Mouse (Mus musculus) CD8-positive naive resting alpha-beta T cell, adult 2 months (primary cell): ENCODE data around the gene Krtap4-8.
"Not testable (repeated sequence)": the region's sequence is repeated elsewhere in the genome, so short reads cannot be mapped to it uniquely, and the experiment has no call there.

Experiments used
- DNase-seq, 2 experiments: peaks; one replicate each; pipeline ENCODE4 v3.0.0; 2022; ENCODE audit warnings: low read depth in 2 of 2, low spot score in 2 of 2

Gene Krtap4-8

GRCm38 (mm10) chr11:99780604-99781003, at the start of gene Krtap4-8:
Gene Krtap4-8, minus strand, starts transcription at chr11:99780704.
- DNase-seq = no peak

- DNase-seq = not testable (repeated sequence)
Observed at GRCm38 (mm10) chr11:99815566-99815965, 35.1 kb upstream of the Krtap4-8 start, which contains the start of gene Gm11564. Gene Gm11564, minus strand, starts transcription at chr11:99815666.

GRCm38 (mm10) chr11:99809792-99810191, 29.3 kb upstream of the Krtap4-8 start, which contains the start of gene Krtap4-13:
Gene Krtap4-13, minus strand, starts transcription at chr11:99809892.
- not testable (repeated sequence) for DNase-seq

GRCm38 (mm10) chr11:99804346-99804745, 23.8 kb upstream of the Krtap4-8 start, which contains the start of gene Gm11554:
Gene Gm11554, minus strand, starts transcription at chr11:99804446.
- DNase-seq = not testable (repeated sequence)

GRCm38 (mm10) chr11:99798832-99799231, 18.3 kb upstream of the Krtap4-8 start, which contains the start of gene Gm11569:
Gene Gm11569, minus strand, starts transcription at chr11:99798932.
- not testable (repeated sequence) for DNase-seq

- DNase-seq = no peak
Observed at GRCm38 (mm10) chr11:99793367-99793766, 12.9 kb upstream of the Krtap4-8 start, which contains the start of gene Gm11596. Gene Gm11596, minus strand, starts transcription at chr11:99793467.

- not testable (repeated sequence) for DNase-seq
Observed at GRCm38 (mm10) chr11:99784900-99785299, 4.4 kb upstream of the Krtap4-8 start, which contains the start of gene Krtap4-9. Gene Krtap4-9, plus strand, starts transcription at chr11:99785200.

- no peak for DNase-seq
Observed at GRCm38 (mm10) chr11:99778401-99778800, 2.1 kb downstream of the Krtap4-8 start.

- DNase-seq = not testable (repeated sequence)
Observed at GRCm38 (mm10) chr11:99772813-99773212, 7.7 kb downstream of the Krtap4-8 start, which contains the start of gene Gm11595. Gene Gm11595, minus strand, starts transcription at chr11:99772913.

GRCm38 (mm10) chr11:99768410-99768809, 12.1 kb downstream of the Krtap4-8 start:
- DNase-seq = no peak

GRCm38 (mm10) chr11:99758877-99759276, 21.6 kb downstream of the Krtap4-8 start:
- no peak for DNase-seq

- no peak for DNase-seq
Observed at GRCm38 (mm10) chr11:99743985-99744384, 36.5 kb downstream of the Krtap4-8 start.

- DNase-seq = no peak
Observed at GRCm38 (mm10) chr11:99734190-99734589, 46.3 kb downstream of the Krtap4-8 start, which contains the start of gene Gm14180. Gene Gm14180, minus strand, starts transcription at chr11:99734290.
